Mouse (Mus musculus) retina, adult 2 months (tissue): Measurements from ENCODE around the gene Prmt7.

Source experiments
- DNase-seq: peaks from one replicate; pipeline ENCODE4 v3.0.0-alpha.2; 2012; ENCODE audit warnings: low read depth, low spot score

Gene Prmt7

DNA sequence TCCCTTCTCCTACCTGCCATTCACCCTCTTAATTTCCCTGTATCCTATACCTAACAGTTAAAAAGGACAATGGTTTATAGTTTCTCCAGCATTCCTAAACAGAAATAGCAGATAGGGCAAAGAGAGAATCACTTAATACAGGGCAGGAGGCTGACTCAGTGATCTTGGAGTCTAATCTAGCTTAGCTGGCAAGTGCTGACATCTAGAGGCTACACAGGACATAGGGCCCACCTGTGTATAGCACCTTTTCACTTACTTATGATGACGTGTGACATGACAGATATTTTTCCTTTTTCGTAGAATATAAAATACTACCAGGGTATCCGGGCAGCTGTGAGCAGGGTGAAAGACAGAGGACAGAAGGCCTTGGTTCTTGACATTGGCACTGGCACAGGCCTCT lies 8.9 kb downstream of the Prmt7 start:
- no peak for DNase-seq

DNA sequence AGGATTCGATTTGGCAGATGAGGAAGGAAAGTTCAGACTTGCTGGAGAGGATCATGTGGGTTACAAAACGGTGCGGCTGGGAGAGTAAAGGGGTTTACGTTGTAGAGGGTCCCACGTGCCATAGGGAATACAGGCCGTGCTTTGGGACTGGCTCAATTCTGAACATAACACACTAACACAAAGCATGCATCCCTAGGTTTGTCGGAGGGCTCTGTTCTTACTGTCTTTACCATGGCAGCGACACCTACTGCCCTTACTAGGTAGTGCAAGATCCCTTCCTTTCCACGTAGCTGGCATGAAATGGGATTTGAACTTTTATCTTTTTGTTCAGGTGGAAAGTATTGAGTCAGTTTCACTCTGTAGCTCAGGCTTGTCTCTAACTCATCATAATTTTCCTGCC lies 15.9 kb downstream of the Prmt7 start:
- no peak for DNase-seq

GRCm38 (mm10) chr8:106231536-106231935 lies 20.8 kb downstream of the Prmt7 start:
- no peak for DNase-seq

DNA sequence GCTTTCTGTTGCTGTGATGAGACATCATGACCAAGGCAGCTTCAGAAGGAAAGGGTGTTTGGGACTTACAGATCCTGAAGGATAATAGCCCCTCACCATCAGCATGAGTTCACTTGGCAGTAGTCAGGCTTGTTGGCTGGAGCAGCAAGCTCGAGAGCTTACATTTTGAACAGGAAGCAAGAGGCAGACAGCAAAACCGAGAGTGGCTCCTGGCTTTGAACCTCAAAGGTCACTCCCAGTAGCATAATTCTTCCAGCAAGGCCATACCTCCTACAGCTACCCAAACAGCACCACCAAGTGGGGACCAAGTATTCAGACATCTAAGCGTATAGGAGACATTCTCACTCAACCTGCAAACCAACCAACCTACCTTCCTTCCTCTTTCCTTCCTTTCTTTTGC lies 22.0 kb downstream of the Prmt7 start:
- no peak for DNase-seq

DNA sequence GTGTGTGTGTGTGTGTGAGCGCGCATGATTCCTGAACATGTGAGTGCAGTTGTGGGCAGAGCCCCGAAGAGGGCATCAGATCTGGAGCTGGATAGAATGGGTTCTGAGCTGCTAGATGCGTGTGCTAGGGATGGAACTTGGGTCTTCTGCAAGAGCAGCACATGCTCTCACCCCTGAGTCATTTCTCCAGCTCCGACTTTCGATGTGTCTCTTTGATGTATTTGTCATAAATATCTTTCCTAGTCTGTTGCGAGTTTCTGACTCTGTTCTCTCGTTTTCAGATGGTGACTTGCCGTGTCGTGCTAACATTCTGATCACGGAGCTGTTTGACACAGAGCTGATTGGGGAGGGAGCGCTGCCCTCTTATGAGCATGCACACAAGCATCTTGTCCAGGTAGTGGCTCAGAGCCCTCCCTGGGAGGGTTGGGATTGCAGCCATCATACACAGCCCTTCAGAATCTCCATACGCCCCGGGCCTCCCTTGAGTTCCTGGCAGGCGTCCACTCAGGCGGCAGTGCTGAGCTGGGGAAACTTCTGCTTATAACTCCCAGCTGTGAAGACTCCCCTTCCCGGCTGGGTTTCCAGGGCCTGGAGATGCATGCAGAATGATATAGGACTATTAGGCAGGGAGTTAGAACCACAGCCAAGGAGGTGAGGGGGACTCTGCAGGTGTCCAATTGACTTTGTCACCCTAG lies 24.0 kb downstream of the Prmt7 start:
- DNase-seq: no peak

- DNase-seq: no peak
These were observed 26.4 kb downstream of the Prmt7 start for GRCm38 (mm10) chr8:106237106-106237505.

GRCm38 (mm10) chr8:106250186-106250585 lies 39.5 kb downstream of the Prmt7 start:
- DNase-seq: no peak

DNA sequence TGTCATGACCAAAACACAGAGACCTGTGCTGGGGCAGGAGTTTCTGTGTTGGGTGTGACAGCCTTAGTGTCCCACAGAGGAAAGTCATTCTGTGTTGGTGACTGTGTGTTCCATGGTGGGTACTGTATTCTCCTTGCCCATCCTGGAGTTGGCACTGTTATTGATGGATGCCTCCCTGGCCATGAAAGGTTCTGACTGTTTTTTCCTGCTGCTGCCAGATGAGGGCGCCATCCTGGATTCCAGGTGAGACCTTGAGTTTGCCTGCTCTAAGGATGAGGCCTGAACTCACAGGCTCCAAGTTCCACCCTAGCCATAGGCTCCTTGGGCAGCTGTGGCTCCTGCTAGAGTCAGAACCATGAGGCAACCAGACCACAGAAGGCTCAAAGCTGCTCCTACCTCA lies 47.4 kb downstream of the Prmt7 start:
- no peak for DNase-seq

- DNase-seq: no peak
These were observed 49.0 kb downstream of the Prmt7 start for GRCm38 (mm10) chr8:106259579-106260255.

DNA sequence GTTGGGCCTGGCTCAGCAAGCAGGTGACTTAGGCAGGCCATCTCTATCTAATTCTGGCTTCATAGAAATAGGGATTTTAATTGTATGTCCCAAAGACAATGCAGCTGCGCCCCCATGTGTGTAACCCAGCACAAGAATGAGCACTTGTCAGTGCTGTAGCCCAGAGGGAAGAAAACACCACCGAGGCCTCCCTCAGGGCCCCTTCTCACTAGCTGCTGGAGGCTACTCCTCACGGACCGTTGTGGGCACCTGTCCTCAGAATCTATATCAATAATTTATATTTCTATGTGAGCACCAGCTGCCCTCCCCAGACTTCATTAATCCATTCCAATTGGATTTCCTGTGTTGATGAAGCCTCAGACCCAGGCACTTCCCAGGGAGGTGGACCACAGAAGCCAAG lies 50.2 kb downstream of the Prmt7 start:
- no peak for DNase-seq

DNA sequence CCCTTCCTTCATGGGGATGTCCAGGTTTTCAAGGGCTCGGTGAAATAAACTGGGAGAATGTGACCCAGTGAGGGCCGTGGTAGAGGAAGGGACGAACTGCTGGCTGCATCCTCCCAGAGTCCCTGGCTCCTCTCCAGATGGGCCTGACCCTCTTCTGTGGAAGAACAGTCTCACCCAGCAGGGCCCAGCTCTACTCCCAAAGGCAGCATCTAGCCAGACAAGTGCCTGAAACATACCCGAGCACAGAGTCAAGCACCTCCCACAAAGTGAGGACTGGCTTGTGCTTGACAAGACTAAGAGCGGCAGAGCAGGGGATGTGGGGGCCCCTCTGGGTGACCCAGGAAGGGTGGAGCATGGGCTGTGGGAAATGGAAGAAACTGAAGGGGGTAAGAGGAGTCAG lies 51.6 kb downstream of the Prmt7 start:
- no peak for DNase-seq

DNA sequence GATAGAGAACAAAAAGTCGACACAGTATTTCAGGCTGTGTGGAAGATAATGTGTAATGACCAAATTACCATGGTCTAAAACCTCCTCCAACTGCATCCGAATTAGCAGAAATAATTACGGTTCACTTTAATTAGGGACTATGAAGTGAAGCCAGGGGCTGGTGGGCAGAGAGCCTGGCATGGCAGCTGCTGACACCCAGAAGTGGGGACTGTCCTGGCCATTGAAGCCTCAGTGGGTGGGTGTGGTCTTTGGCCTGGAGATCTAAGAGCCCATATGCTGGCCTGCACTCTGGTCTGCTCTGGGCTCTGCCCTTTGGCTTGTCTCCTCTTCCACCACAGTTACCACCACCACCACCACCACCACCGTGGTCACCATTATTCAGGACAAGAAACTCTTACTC lies 53.2 kb downstream of the Prmt7 start:
- no peak for DNase-seq

- DNase-seq: no peak
These were observed 54.7 kb downstream of the Prmt7 start for GRCm38 (mm10) chr8:106265398-106265797.

- DNase-seq: no peak
These were observed 58.1 kb downstream of the Prmt7 start for GRCm38 (mm10) chr8:106268710-106269346.

GRCm38 (mm10) chr8:106270804-106271203 lies 60.1 kb downstream of the Prmt7 start:
- DNase-seq: peak; percentile 13

- DNase-seq: peak; percentile 28
These were observed 60.6 kb downstream of the Prmt7 start for GRCm38 (mm10) chr8:106271378-106271777.

DNA sequence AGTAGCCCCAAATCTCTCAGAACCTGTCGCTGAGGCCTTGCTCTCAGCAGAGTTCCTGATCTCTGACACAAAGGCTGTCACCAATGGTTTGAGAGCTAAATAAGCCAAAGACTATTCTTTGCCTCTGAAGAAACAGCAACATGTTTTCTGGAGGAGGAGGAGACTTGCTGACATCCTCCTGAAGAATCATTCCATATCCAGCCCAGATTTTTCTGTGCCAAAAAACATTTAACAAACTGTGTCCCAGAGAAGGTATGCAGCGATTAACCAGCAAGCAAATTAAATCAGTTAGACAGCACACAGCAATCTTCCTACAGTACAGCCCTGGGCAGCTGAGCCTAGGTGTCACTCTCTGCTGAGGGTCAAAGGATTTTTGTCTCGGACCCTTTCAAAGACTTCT lies 62.7 kb downstream of the Prmt7 start:
- DNase-seq: no peak

DNA sequence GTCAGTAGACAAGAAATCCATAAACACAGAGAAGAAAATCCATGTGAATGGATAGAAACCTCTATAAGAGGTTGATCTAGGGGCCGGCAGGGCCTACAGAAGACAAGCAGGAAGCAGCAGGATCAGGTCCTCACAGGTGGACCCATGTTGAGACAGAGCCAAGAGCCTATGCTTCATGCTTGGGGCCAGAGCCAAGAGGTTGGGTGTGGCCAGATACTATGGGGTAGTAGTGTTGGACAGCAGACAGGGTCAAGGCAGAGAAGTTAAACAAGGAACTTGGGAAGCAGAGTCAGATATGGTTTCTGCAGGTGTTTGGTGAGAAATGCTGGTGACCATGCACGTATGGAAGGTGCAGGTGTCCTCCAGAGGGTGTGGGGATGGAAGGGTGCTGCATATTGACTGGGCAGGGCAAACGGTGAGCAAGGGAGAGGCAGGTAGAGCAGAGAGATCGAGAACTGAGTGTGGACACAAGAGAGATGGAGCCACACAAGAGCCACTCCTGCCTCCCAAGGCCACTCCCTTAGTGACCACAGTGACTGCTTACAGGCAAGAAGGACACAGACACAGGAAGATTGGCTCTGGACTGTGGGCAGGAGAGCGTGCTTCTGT lies 66.1 kb downstream of the Prmt7 start:
- no peak for DNase-seq

DNA sequence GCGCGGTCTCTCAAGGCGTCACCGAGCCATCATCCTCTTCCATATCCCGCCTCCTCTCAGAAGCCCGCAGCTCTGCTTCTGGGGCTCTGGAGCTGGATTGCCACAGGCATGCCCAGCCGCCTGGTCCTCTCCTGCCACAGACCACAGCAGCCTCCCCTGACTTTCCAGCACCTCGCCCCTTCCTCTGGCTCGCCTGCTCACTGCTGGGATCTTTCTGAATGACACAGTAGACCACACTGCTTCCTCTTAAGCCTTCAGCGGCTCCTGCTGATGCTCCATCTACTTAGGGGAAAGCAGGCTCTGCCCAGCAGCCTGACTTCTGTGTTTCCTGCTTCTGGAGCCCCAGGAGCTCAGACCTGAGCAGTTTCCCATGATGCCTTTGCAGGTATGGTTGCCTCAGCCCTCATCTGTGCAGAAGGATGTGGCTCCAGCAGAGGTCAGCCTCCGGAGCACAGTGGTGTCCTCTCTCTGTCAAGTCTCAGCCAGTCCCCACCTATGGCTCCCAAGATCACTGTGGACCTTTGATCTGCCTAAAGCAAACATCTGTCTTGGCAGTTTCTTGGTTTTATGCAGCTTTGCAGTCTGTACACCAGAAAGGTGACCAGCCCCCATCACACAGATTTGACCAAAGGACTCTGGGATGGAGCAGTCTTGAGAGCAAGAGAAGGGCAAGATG lies 67.8 kb downstream of the Prmt7 start:
- DNase-seq: no peak

- no peak for DNase-seq
These were observed 69.4 kb downstream of the Prmt7 start for GRCm38 (mm10) chr8:106280154-106280553.

GRCm38 (mm10) chr8:106280844-106281243 lies 70.1 kb downstream of the Prmt7 start:
- no peak for DNase-seq

- DNase-seq: no peak
These were observed 76.7 kb downstream of the Prmt7 start for GRCm38 (mm10) chr8:106287445-106287844.
